ENCODE assay signal across 25 mouse cellular contexts in the genomic region with DNA sequence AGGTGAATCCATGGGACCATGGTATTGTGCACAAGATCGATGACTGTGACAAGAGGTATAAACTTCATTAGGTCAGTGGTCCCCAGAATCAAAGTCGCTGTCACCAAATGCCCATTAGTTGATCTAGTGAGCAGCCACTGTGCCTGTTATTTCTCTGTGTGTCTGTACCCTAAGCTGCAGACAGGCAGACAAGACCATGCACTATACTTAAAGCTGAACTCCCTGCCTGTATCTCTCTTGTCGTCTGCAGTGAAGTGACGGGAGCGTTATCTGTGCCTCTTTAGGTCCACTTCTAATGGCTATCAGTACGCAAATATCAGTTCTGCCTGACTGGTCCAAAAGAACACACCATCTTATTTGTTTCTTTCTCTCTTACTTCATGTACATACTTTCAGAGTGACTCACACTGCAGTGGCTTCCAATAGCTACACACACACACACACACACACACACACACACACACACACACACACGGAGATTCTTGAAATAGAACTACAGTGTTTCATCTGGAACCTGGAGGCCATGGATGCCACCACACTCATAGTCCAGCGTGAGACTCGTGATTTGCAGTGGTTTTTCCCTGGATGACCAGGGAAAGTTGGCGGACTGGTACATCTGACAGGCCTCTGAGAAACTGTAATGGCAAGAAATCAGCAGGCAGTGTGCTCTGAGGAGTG. TPM values are rescaled to one million over a fixed set of nuclear protein-coding genes. Genes with fewer than 3 reads are reported as not detected.
DNase-seq lines count a peak whose midpoint lies in the region; ATAC-seq and TF ChIP-seq lines count a peak whose summit lies in the region.
"Had no signal": no experiment of that assay in that cellular context is flagged by ENCODE, and none has a peak within 500 bp of the region (broad histone marks: within the 10 kb centered on the region; RNA-seq: fewer than 3 reads in every experiment).

No protein-coding gene starts in this region.

- H3K4me2 ChIP-seq in lung, postnatal 0 days (replicated peaks; ENCODE audit: low read depth, low read length) = no peak overlapping the region
- H3K4me2 ChIP-seq: embryonic facial prominence, embryonic 12.5 days; forebrain, embryonic 12.5 days; neural tube, embryonic 12.5 days had no signal

- TF ChIP-seq CTCF in lung, postnatal 0 days (IDR thresholded peaks at IDR 0.05) = no peak

- no peaks in the 10 kb centered on the region for H3K4me1 ChIP-seq in lung, postnatal 0 days (ENCODE audit: insufficient read depth, low read depth, low read length)
- H3K4me1 ChIP-seq: embryonic facial prominence, embryonic 12.5 days; forebrain, embryonic 12.5 days; neural tube, embryonic 12.5 days had no signal

- H3K27me3 ChIP-seq in lung, postnatal 0 days (replicated peaks; ENCODE audit: insufficient read depth, low read length) = no peaks in the 10 kb centered on the region
- H3K27me3 ChIP-seq: embryonic facial prominence, embryonic 12.5 days; forebrain, embryonic 12.5 days; neural tube, embryonic 12.5 days had no signal

- H3K27ac ChIP-seq in lung, postnatal 0 days (ENCODE audit: low read length) = no peak overlapping the region
- H3K27ac ChIP-seq: embryonic facial prominence, embryonic 12.5 days; forebrain, embryonic 12.5 days; hindbrain, embryonic 10.5 days; neural tube, embryonic 12.5 days had no signal

- no peaks in the 10 kb centered on the region for H3K36me3 ChIP-seq in lung, postnatal 0 days (ENCODE audit: insufficient read depth, low read length)
- H3K36me3 ChIP-seq: embryonic facial prominence, embryonic 12.5 days; forebrain, embryonic 12.5 days; hindbrain, embryonic 10.5 days; neural tube, embryonic 12.5 days had no signal

- peak; percentile 26; the same call in 1 of the 2 replicates for ATAC-seq in lung, postnatal 0 days
- ATAC-seq: hindbrain, embryonic 16.5 days; intestine, embryonic 16.5 days had no signal

- WGBS in lung, postnatal 0 days = 64% methylated on average over 10 of the region's 10 CpGs

- no peaks in the 10 kb centered on the region for H3K9me3 ChIP-seq in lung, postnatal 0 days (ENCODE audit: low read length)
- H3K9me3 ChIP-seq: embryonic facial prominence, embryonic 12.5 days; forebrain, embryonic 12.5 days; G1E; hindbrain, embryonic 10.5 days; neural tube, embryonic 12.5 days had no signal

- intact Hi-C loops in heart, postnatal 10 days (cut with DNase I) = no loop called here

- H3K4me3 ChIP-seq in lung, postnatal 0 days (ENCODE audit: low read depth, low read length) = no peak overlapping the region
- H3K4me3 ChIP-seq: embryonic facial prominence, embryonic 12.5 days; forebrain, embryonic 12.5 days; hindbrain, embryonic 10.5 days; neural tube, embryonic 12.5 days had no signal

- peak; percentile 14 to 22 for DNase-seq in heart, adult 18-20 months
- DNase-seq in heart, adult 9 months (ENCODE audit: low spot score in 2 of 2) = no peak
- DNase-seq in lung, postnatal 0 days (ENCODE audit: low spot score) = peak; percentile 40
- no peak for DNase-seq in lung, postnatal 36 days
- DNase-seq in adipocyte (ENCODE audit: low spot score) = peak; percentile 7
- peak; percentile 39 to 47 for DNase-seq in heart, postnatal 10 days
- DNase-seq in layer of hippocampus, adult 8-10 months (ENCODE audit: low spot score in 2 of 2) = no peak
- DNase-seq in natural killer cell, adult 2 months (ENCODE audit: low spot score in 2 of 2) = no peak
- DNase-seq: adrenal gland, postnatal 14 days; cerebellum, adult 2 months; cerebellum, postnatal 25 days; gastrocnemius, postnatal 25 days; kidney, postnatal 25 days; midbrain, embryonic 14.5 days; right cerebral cortex, postnatal 25 days; spleen, adult 18-20 months; thymus, postnatal 36 days had no signal

- no peak overlapping the region for H3K9ac ChIP-seq in lung, postnatal 0 days (replicated peaks; ENCODE audit: low read depth)
- H3K9ac ChIP-seq: embryonic facial prominence, embryonic 12.5 days; forebrain, embryonic 12.5 days; neural tube, embryonic 12.5 days had no signal

- TF ChIP-seq EP300 in lung, postnatal 0 days (IDR thresholded peaks at IDR 0.05) = no peak

RNA-seq across cellular contexts. Expression of a gene that starts 9.6 kb away (rescaled TPM):
- under 1 TPM; 0.35 to 0.67 TPM for total RNA-seq in heart, adult 18-20 months (2021)
- 1.2 and 1.3 TPM in 2 replicates for polyA plus RNA-seq in lung, postnatal 0 days (2015; fragmentation: Nextera tagmentation; extraction: Ambion mirVana)
- total RNA-seq in heart, postnatal 10 days (2021) = 1 to 10 TPM; 1.3 to 1.6 TPM
- under 1 TPM; 0.43 to 1.00 (median 0.59) TPM for total RNA-seq in layer of hippocampus, adult 8-10 months (2022)
- total RNA-seq: megakaryocyte, adult 5-6 weeks had no signal
- polyA plus RNA-seq: G1E had no signal

RNA-seq across cellular contexts. Expression of a gene that starts 27.5 kb away (rescaled TPM):
- total RNA-seq in heart, adult 18-20 months (2021) = under 1 TPM; 0.13 to 0.25 TPM
- 0.06 and 0.08 TPM in 2 replicates for polyA plus RNA-seq in lung, postnatal 0 days (2015; fragmentation: Nextera tagmentation; extraction: Ambion mirVana)
- under 1 TPM; 0.17 to 0.34 TPM for total RNA-seq in heart, postnatal 10 days (2021)
- total RNA-seq in layer of hippocampus, adult 8-10 months (2022) = 1 to 10 TPM; 1.2 to 3.0 (median 2.2) TPM
- total RNA-seq: megakaryocyte, adult 5-6 weeks had no signal
- polyA plus RNA-seq: G1E had no signal

Comparison
In these comparisons a context has a peak if more than half of its experiments do, and no peak if none do; other contexts are left out.
1. DNase-seq: peak in heart, adult 18-20 months (2 of 2), lung, postnatal 0 days (single experiment), adipocyte (single experiment) and heart, postnatal 10 days (2 of 2); none in heart, adult 9 months (0 of 2), lung, postnatal 36 days (single experiment), layer of hippocampus, adult 8-10 months (0 of 2) and natural killer cell, adult 2 months (0 of 2).